ENCODE assay signal across 26 mouse cellular contexts in genomic region chr7:55912118-55912517, GRCm38 (mm10). TPM values are rescaled to one million over a fixed set of nuclear protein-coding genes. Genes with fewer than 3 reads are reported as not detected.
DNase-seq lines count a peak whose midpoint lies in the region; ATAC-seq and TF ChIP-seq lines count a peak whose summit lies in the region.
"Had no signal": no experiment of that assay in that cellular context is flagged by ENCODE, and none has a peak within 500 bp of the region (broad histone marks: within the 10 kb centered on the region; RNA-seq: fewer than 3 reads in every experiment).

No protein-coding gene starts in this region.

- no peaks in the 10 kb centered on the region for H3K9me3 ChIP-seq in intestine, postnatal 0 days (ENCODE audit: control insufficient read depth)
- H3K9me3 ChIP-seq: embryonic facial prominence, embryonic 10.5 days; embryonic facial prominence, embryonic 13.5 days; forebrain, embryonic 13.5 days; heart, embryonic 13.5 days had no signal

- peaks cover 7% of the 10 kb centered on the region; the same call in 1 of the 2 replicates for H3K4me1 ChIP-seq in kidney, adult 2 months (ENCODE audit: control insufficient read depth, insufficient read depth, low read length)
- no peaks in the 10 kb centered on the region for H3K4me1 ChIP-seq in cortical plate, adult 2 months (ENCODE audit: control insufficient read depth, insufficient read depth, low read length)
- no peaks in the 10 kb centered on the region for H3K4me1 ChIP-seq in intestine, postnatal 0 days (replicated peaks; ENCODE audit: control insufficient read depth, insufficient read depth, low read length)
- H3K4me1 ChIP-seq: embryonic facial prominence, embryonic 10.5 days; embryonic facial prominence, embryonic 13.5 days; forebrain, embryonic 13.5 days; heart, embryonic 13.5 days had no signal

- H3K27ac ChIP-seq in kidney, adult 2 months (ENCODE audit: insufficient read depth, low read depth, low read length), result peak overlapping the region; percentile 4; the same call in 1 of the 2 replicates
- peak overlapping the region; percentile 39; the same call in 1 of the 2 replicates for H3K27ac ChIP-seq in cortical plate, adult 2 months (ENCODE audit: insufficient read depth, low read length)
- H3K27ac ChIP-seq in intestine, postnatal 0 days (ENCODE audit: low read depth, low read length), result peak overlapping the region; percentile 91
- no peak overlapping the region; the same call in 1 of the 2 replicates for H3K27ac ChIP-seq in layer of hippocampus, adult 2 months
- H3K27ac ChIP-seq: embryonic facial prominence, embryonic 10.5 days; embryonic facial prominence, embryonic 13.5 days; forebrain, embryonic 13.5 days; gastrocnemius, adult 2 months; heart, embryonic 13.5 days; hindbrain, embryonic 14.5 days; hindbrain, postnatal 0 days had no signal

- no peak overlapping the region for H3K4me2 ChIP-seq in intestine, postnatal 0 days (replicated peaks; ENCODE audit: low read depth)
- H3K4me2 ChIP-seq: embryonic facial prominence, embryonic 13.5 days; forebrain, embryonic 13.5 days; heart, embryonic 13.5 days; hindbrain, embryonic 14.5 days had no signal

- ATAC-seq in intestine, postnatal 0 days, result peak; percentile 73
- ATAC-seq: activated CD4-positive, CD25-positive, alpha-beta regulatory T cell, adult 4 months; forebrain, embryonic 13.5 days; forebrain, embryonic 16.5 days; hindbrain, postnatal 0 days had no signal

- H3K36me3 ChIP-seq in kidney, adult 2 months (ENCODE audit: control insufficient read depth, insufficient read depth, low read length), result peaks cover 12% of the 10 kb centered on the region
- H3K36me3 ChIP-seq in intestine, postnatal 0 days (ENCODE audit: control insufficient read depth, insufficient read depth), result peaks cover 63% of the 10 kb centered on the region

- no peaks in the 10 kb centered on the region for H3K27me3 ChIP-seq in kidney, adult 2 months (replicated peaks; ENCODE audit: control insufficient read depth, insufficient read depth, low read length)
- H3K27me3 ChIP-seq in intestine, postnatal 0 days (replicated peaks; ENCODE audit: control insufficient read depth, insufficient read depth, low read length), result no peaks in the 10 kb centered on the region
- H3K27me3 ChIP-seq: embryonic facial prominence, embryonic 13.5 days; forebrain, embryonic 13.5 days; heart, embryonic 13.5 days had no signal

- DNase-seq in kidney, adult 2 months, result no peak
- DNase-seq in kidney, postnatal 14 days, result no peak
- no peak for DNase-seq in layer of hippocampus, adult 2 months (ENCODE audit: low spot score in 2 of 2)
- no peak for DNase-seq in gastrocnemius, adult 8-10 months (ENCODE audit: low spot score in 2 of 2)
- DNase-seq in left cerebral cortex, adult 9 months (ENCODE audit: low spot score in 2 of 2), result no peak
- DNase-seq: adrenal gland, adult 8-10 months; adrenal gland, postnatal 25 days; cerebellum, adult 11 months; cerebellum, adult 2 months; cerebellum, adult 9-11 months; cerebellum, postnatal 25 days; embryo, embryonic 11 days; gastrocnemius, adult 2 months; heart, postnatal 14 days; heart, postnatal 4 days had no signal

- TF ChIP-seq POLR2A in kidney, adult 2 months (IDR thresholded peaks at IDR 0.05; ENCODE audit: low read depth, low read length), result no peak
- no peak for TF ChIP-seq POLR2A in cortical plate, adult 2 months (IDR thresholded peaks at IDR 0.05; ENCODE audit: extremely low read depth, insufficient read depth, low read length)

- no peak overlapping the region for H3K9ac ChIP-seq in intestine, postnatal 0 days (ENCODE audit: low read depth, low read length)
- H3K9ac ChIP-seq: embryonic facial prominence, embryonic 13.5 days; forebrain, embryonic 13.5 days; heart, embryonic 13.5 days; hindbrain, embryonic 14.5 days had no signal

- no peak overlapping the region for H3K4me3 ChIP-seq in kidney, adult 2 months (ENCODE audit: insufficient read depth, low read depth, low read length)
- no peak overlapping the region for H3K4me3 ChIP-seq in cortical plate, adult 2 months (ENCODE audit: insufficient read depth, low read length)
- H3K4me3 ChIP-seq in intestine, postnatal 0 days (ENCODE audit: low read depth, low read length), result no peak overlapping the region
- no peak overlapping the region for H3K4me3 ChIP-seq in layer of hippocampus, adult 2 months
- H3K4me3 ChIP-seq: embryonic facial prominence, embryonic 10.5 days; embryonic facial prominence, embryonic 13.5 days; erythroblast, embryonic 14.5 days; forebrain, embryonic 13.5 days; gastrocnemius, adult 2 months; heart, embryonic 13.5 days had no signal

- 93% methylated on average over 5 of the region's 5 CpGs for WGBS in kidney, adult 2 months
- 71% methylated on average over 5 of the region's 5 CpGs for WGBS in intestine, postnatal 0 days

- TF ChIP-seq CTCF in kidney, adult 2 months (conservative IDR thresholded peaks at IDR 0.05; ENCODE audit: insufficient read depth, insufficient read length, low read depth, low read length), result no peak
- no peak for TF ChIP-seq CTCF in cortical plate, adult 2 months (IDR thresholded peaks at IDR 0.05; ENCODE audit: extremely low read depth, insufficient read depth, low read length)
- no peak for TF ChIP-seq CTCF in intestine, postnatal 0 days (IDR thresholded peaks at IDR 0.05; ENCODE audit: low read depth)
- TF ChIP-seq CTCF in layer of hippocampus, adult 2 months (conservative IDR thresholded peaks at IDR 0.05), result no peak

RNA-seq across cellular contexts. Expression of gene Nipa2, which starts 50.2 kb away (rescaled TPM):
- 7.7 and 10.3 TPM in 2 replicates for polyA plus RNA-seq in kidney, adult 2 months (2012; rRNA removed)
- 23.1 and 24.3 TPM in 2 replicates for polyA plus RNA-seq in cortical plate, adult 2 months (2012; rRNA removed)
- 124 and 142 TPM in 2 replicates for polyA plus RNA-seq in intestine, postnatal 0 days (2015; fragmentation: Nextera tagmentation; extraction: Ambion mirVana)
- 10 to 100 TPM; 44.3 to 49.9 TPM for total RNA-seq in layer of hippocampus, adult 2 months (2021)
- total RNA-seq in gastrocnemius, adult 8-10 months (2022), result 10 to 100 TPM; 29.6 to 36.9 (median 32.4) TPM
